Mouse (Mus musculus): ENCODE results near the gene H2-Ke6.
"Not testable (repeated sequence)": the region's sequence is repeated elsewhere in the genome, so short reads cannot be mapped to it uniquely, and the experiment has no call there.

H2-Ke6 gene

DNA sequence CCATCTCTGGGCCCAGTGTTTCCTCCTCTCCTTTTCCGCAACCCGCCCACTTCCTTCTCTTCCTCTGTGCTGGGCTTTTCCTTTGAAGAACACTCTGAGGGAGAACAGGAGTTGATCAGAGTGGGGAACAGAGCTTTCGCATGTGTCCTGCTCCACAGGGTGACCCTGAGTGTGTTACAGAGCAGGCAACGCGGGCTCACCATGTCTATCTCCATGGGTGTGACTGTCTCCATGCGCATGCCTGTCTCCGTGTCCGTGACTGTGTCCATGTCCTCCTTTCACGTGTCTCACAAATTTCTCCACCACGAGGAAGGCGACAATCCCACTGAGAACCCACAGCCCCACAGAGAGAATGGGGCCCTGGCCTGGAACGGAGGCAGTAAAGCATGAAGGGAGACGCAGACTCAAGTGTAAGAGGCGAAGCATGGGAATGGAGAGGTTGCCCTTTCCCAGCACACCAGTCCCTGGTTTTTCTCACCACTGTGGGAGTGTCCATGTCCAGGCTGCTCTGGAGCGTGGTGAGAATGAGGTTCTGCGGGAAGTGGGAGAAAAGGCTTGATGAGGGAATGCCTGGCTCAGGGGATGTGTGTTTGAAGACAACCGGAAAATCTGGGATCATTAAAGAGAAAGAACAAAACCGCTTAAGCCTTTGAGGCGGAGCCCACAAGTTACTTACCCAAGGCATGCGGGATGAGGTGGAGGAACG, 2.2 kb upstream of the H2-Ke6 start:
- no peak for DNase-seq (ENCODE audit: low spot score in 2 of 2)

- no peak for DNase-seq (ENCODE audit: low spot score in 2 of 2)
These were observed 1.5 kb upstream of the H2-Ke6 start for GRCm38 (mm10) chr17:34029150-34029889.

- DNase-seq (ENCODE audit: low spot score in 2 of 2), result no peak
These were observed 765 bp upstream of the H2-Ke6 start for GRCm38 (mm10) chr17:34028501-34029149.

GRCm38 (mm10) chr17:34026917-34027655, 774 bp downstream of the H2-Ke6 start:
- no peak for DNase-seq (ENCODE audit: low spot score in 2 of 2)

GRCm38 (mm10) chr17:34026221-34026620, 1.6 kb downstream of the H2-Ke6 start:
- DNase-seq (ENCODE audit: low spot score in 2 of 2), result no peak

DNA sequence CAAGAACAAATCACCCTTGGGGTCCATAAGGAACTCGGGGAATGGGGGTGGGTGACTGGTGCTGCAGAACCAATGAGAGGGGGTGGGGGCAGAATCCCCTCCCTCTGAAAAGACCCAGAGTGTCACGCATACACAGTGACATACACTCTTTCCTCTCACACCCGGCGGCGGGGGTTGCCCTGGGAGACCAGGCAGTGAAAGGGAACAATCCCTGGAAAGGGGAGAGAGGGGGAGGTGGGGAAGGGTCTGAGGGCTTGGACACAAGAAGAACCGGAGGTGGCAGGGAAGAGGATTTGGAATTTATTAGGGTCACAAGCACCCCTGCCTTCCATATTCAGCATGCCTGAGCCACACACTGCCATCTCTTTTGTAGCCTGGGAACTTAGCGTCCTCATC, 2.1 kb downstream of the H2-Ke6 start:
- no peak for DNase-seq (ENCODE audit: low spot score in 2 of 2)

GRCm38 (mm10) chr17:34024861-34025755, 2.8 kb downstream of the H2-Ke6 start:
- DNase-seq (ENCODE audit: low spot score in 2 of 2), result no peak

GRCm38 (mm10) chr17:34024317-34024821, 3.5 kb downstream of the H2-Ke6 start, which contains the start of gene Ring1:
Gene Ring1, minus strand, starts transcription at chr17:34024680.
- DNase-seq (ENCODE audit: low spot score in 2 of 2), result peak; percentile 78 to 89

DNA sequence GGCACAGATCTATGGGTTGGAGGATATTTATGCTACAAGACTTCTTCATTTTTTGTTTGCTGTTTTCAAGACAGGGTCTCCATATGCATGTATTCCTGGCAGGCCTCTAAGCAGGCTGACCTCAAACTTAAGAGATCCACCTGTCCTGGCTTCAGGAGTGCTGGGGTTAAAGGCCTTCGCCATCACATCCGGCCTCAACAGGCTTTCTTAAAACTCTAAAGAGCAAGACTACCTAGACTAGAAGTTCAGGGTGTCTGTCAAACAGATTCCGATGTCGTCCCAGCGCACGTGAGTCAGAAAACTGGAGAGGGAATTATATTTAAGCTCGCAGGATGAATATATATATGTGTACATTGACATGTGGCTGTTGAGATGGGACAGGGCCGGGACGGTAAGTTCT, 4.2 kb downstream of the H2-Ke6 start:
- no peak for DNase-seq (ENCODE audit: low spot score in 2 of 2)

DNA sequence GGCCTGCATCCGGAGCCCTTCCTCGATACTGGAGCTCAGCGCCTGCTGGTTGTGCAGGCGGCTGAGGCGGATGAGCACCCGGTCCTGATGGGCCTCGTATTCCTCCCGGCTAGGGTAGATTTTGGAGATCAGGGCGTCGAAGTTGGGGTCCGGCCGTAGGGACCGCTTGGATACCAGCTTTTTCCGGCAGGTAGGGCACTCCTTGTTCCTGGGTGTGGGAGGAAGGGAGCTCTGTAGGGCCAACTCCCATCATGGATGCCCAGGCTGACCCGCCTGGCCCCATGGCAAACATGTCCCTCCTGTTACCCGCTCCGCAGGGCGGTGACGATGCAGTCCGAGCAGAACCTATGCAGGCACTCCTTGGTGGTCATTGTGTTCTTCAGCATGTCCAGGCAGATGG, 4.9 kb downstream of the H2-Ke6 start:
- DNase-seq (ENCODE audit: low spot score in 2 of 2), result no peak

GRCm38 (mm10) chr17:34022414-34022783, 5.5 kb downstream of the H2-Ke6 start:
- DNase-seq (ENCODE audit: low spot score in 2 of 2), result no peak

DNA sequence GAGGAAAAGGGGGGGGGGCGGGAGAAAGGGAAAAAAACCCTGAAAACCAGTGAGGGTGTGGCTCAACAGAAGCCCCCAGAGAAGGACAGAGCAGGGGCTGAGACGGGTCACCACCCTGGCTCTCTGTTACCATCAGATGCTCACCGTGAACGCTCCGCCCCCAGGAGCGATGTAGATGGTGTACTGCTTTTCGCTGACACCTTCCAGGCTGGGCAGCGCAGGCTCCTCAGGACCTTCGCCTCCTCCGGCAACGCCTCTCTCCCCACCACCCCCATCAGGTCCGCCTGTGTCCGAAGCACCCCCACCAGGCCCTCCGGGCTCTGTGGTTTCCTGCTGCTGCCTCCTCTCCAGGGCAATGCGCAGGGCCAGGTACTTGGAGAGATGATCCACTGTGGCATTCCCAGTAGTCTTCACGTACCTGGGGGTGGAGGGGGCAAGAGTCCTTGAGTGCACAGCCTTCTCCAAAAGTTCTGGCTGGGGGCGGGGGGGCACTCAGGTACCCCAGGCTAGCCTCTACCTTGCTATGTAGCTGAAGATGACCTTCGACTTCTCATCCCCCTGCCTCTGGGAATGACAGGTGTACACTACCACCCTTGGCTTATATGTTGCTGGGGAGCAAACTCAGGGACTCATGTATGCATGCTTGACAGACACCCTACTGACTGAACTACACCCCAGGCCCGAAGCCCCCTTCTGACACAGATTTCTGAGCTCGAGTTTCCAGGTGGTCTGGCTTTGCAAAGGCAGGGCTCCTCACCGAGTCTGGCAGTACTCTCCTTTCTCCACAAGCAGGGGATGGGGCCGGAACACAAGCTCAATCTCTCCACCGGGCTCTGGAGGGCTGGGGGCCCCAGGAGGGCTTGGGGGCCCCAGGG, 6.1 kb downstream of the H2-Ke6 start:
- DNase-seq (ENCODE audit: low spot score in 2 of 2), result no peak

- no peak for DNase-seq (ENCODE audit: low spot score in 2 of 2)
These were observed 14.4 kb downstream of the H2-Ke6 start for GRCm38 (mm10) chr17:34013436-34013835.

DNA sequence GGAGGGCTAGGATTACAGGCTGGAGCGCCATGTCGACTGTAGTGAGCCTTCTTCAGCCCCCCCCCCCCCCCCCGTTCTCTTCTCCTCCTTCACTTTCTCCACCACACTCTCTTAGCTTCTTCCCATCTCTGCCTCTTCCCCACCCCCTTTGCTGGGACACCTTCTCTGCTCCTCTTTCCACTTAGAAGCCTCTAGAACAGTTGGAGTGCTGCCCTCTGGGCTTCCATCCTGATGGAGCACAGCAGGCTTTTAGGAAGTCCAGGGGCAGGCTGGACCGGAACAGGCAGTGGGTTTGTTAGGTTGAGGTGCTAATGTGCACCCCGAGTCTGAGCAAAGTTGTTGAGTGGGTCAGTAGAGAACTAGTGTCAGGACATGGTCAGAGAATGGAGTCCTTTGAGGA, 17.7 kb downstream of the H2-Ke6 start:
- no peak for DNase-seq (ENCODE audit: low spot score in 2 of 2)

- no peak for DNase-seq (ENCODE audit: low spot score in 2 of 2)
These were observed 21.3 kb downstream of the H2-Ke6 start for GRCm38 (mm10) chr17:34006570-34006969.

GRCm38 (mm10) chr17:34003426-34003825, 24.4 kb downstream of the H2-Ke6 start:
- no peak for DNase-seq (ENCODE audit: low spot score in 2 of 2)

- not testable (repeated sequence) for DNase-seq (ENCODE audit: low spot score in 2 of 2)
These were observed 27.1 kb downstream of the H2-Ke6 start for GRCm38 (mm10) chr17:34000796-34001195.

DNA sequence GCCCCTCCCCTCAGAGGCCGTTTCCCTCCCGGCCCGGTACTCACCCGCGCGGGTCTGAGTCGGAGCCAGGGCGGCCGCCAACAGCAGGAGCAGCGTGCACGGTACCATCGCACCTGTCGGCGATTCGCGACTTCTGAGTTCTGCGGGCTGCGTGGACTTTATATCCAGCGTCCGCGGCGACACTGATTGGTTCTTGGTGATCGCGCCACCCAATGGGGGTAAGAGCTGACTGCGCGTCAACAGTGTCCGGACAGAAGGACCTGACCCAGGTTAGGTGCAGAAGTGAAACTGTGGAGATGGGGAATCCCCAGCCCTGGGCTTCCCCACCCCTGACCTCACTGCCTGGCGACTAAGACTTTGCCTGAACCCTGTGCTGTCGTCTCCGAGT, 27.7 kb downstream of the H2-Ke6 start, which contains the start of gene H2-K1:
Gene H2-K1, minus strand, starts transcription at position 198 of the 388 bp plus-strand sequence.
- peak; percentile 90 to 91 for DNase-seq (ENCODE audit: low spot score in 2 of 2)

GRCm38 (mm10) chr17:33999341-34000149, 28.3 kb downstream of the H2-Ke6 start:
- DNase-seq (ENCODE audit: low spot score in 2 of 2), result no peak
